Mouse (Mus musculus) brown adipose tissue, adult 24 weeks (tissue): Measurements from ENCODE around the gene Ost4. TPM values are rescaled to one million over a fixed set of nuclear protein-coding genes. Genes with fewer than 3 reads are reported as not detected.

Source experiments
- H3K27ac ChIP-seq: fragments of 200-500 bp; replicated peaks from 2 replicates; pipeline ENCODE4 v1.5.1; 2012; ENCODE audit warnings: low read depth, mild to moderate bottlenecking, low read length
- H3K4me1 ChIP-seq: fragments of 200-500 bp; 2 replicates; pipeline ENCODE4 v1.6.1; 2012; ENCODE audit warnings: low read length, mixed read lengths; ENCODE audit not compliant: control insufficient read depth, insufficient read depth, insufficient read length
- H3K4me3 ChIP-seq: fragments of 200-500 bp; 2 replicates; pipeline ENCODE4 v1.5.1; 2012; ENCODE audit warnings: low read depth, mild to moderate bottlenecking, low read length, moderate library complexity; ENCODE audit not compliant: insufficient read depth
- polyA plus RNA-seq: library from polyadenylated mRNA; stranded (reverse); fragments of >200 nt; gene quantifications from 2 replicates; pipeline ENCODE4 v1.2.4, GENCODE M21; 2012; ENCODE audit not compliant: missing spikeins, insufficient read depth, insufficient read length

Gene Ost4
- polyA plus RNA-seq, 1 experiment: 357 TPM

- no peak overlapping the region for H3K27ac ChIP-seq
- no peak overlapping the region for H3K4me3 ChIP-seq
- peaks cover 26% of the 10 kb centered on the region for H3K4me1 ChIP-seq
These were observed 10.5 kb upstream of the Ost4 start for GRCm38 (mm10) chr5:30917891-30918670.

- Histone ChIP-seq H3K4me3 (no peak overlapping the region), H3K27ac (no peak overlapping the region), H3K4me1 (peaks cover 30% of the 10 kb centered on the region)
These were observed 9.8 kb upstream of the Ost4 start for GRCm38 (mm10) chr5:30917348-30917747.

- Histone ChIP-seq H3K4me1 (peaks cover 29% of the 10 kb centered on the region), H3K4me3 (no peak overlapping the region), H3K27ac (peak overlapping the region; percentile 86)
These were observed 9.3 kb upstream of the Ost4 start for GRCm38 (mm10) chr5:30916841-30917240.

GRCm38 (mm10) chr5:30915974-30916433 lies 8.4 kb upstream of the Ost4 start:
- H3K4me3 ChIP-seq: no peak overlapping the region
- H3K4me1 ChIP-seq: peaks cover 29% of the 10 kb centered on the region
- peak overlapping the region; percentile 86 for H3K27ac ChIP-seq

GRCm38 (mm10) chr5:30915456-30915855 lies 7.9 kb upstream of the Ost4 start:
- H3K4me3 ChIP-seq: peak overlapping the region; percentile 55; the same call in 1 of the 2 replicates
- H3K27ac ChIP-seq: peak overlapping the region; percentile 79
- H3K4me1 ChIP-seq: peaks cover 34% of the 10 kb centered on the region

GRCm38 (mm10) chr5:30914849-30915248 lies 7.3 kb upstream of the Ost4 start:
- Histone ChIP-seq H3K4me3 (peak overlapping the region; percentile 55), H3K4me1 (peaks cover 38% of the 10 kb centered on the region), H3K27ac (peak overlapping the region; percentile 79)

GRCm38 (mm10) chr5:30914101-30914635 lies 6.6 kb upstream of the Ost4 start:
- Histone ChIP-seq H3K4me1 (peaks cover 45% of the 10 kb centered on the region), H3K27ac (peak overlapping the region; percentile 79)

GRCm38 (mm10) chr5:30913060-30913841 lies 5.7 kb upstream of the Ost4 start, which contains the start of gene Emilin1:
Gene Emilin1, plus strand, starts transcription at chr5:30913402.
- Histone ChIP-seq H3K4me1 (peaks cover 54% of the 10 kb centered on the region), H3K4me3 (peak within 1 kb of the TSS; percentile 55), H3K27ac (peak within 1 kb of the TSS; percentile 79)

More at GRCm38 (mm10) chr5:30914101-30914635, 6.6 kb upstream of the Ost4 start:
- peak overlapping the region; percentile 55 for H3K4me3 ChIP-seq

- peak overlapping the region; percentile 79 for H3K27ac ChIP-seq
- H3K4me1 ChIP-seq: peaks cover 54% of the 10 kb centered on the region
- no peak overlapping the region for H3K4me3 ChIP-seq
These were observed 4.6 kb upstream of the Ost4 start for GRCm38 (mm10) chr5:30912156-30912555.

- no peak overlapping the region for H3K4me3 ChIP-seq
- H3K27ac ChIP-seq: no peak overlapping the region
- peaks cover 52% of the 10 kb centered on the region for H3K4me1 ChIP-seq
These were observed 2.9 kb upstream of the Ost4 start for GRCm38 (mm10) chr5:30910481-30910880.

- no peak overlapping the region for H3K4me3 ChIP-seq
- H3K4me1 ChIP-seq: peaks cover 46% of the 10 kb centered on the region
- peak overlapping the region; percentile 76 for H3K27ac ChIP-seq
These were observed 2.3 kb upstream of the Ost4 start for GRCm38 (mm10) chr5:30909863-30910262.

- Histone ChIP-seq H3K4me1 (peaks cover 42% of the 10 kb centered on the region), H3K27ac (peak overlapping the region; percentile 76), H3K4me3 (no peak overlapping the region)
These were observed 1.7 kb upstream of the Ost4 start for GRCm38 (mm10) chr5:30909300-30909659.

GRCm38 (mm10) chr5:30908426-30909299 lies 1.1 kb upstream of the Ost4 start:
- peak overlapping the region; percentile 76 for H3K27ac ChIP-seq
- peak overlapping the region; percentile 68 for H3K4me3 ChIP-seq
- peaks cover 36% of the 10 kb centered on the region for H3K4me1 ChIP-seq

- H3K4me3 ChIP-seq: no peak overlapping the region
- H3K27ac ChIP-seq: no peak overlapping the region
- H3K4me1 ChIP-seq: peaks cover 4% of the 10 kb centered on the region
These were observed 5.7 kb downstream of the Ost4 start for GRCm38 (mm10) chr5:30901860-30902259.
